Mouse (Mus musculus) limb, embryonic 14.5 days (tissue): ENCODE data around the gene Nmt2. TPM values are rescaled to one million over a fixed set of nuclear protein-coding genes. Genes with fewer than 3 reads are reported as not detected.

Experiments used
- ATAC-seq: fragments of 200-750 bp; cut with Nextera tagmentation; 2 replicates; pipeline ENCODE4 v1.8.0; 2017; ENCODE audit warnings: low read depth, moderate number of reproducible peaks, moderate TSS enrichment; ENCODE audit not compliant: low FRiP score
- DNase-seq: peaks from one replicate; pipeline ENCODE4 v3.0.0-alpha.2; 2015; ENCODE audit warnings: low spot score
- H3K27ac ChIP-seq: fragments of 300-500 bp; sonication (generic); replicated peaks from 2 replicates; pipeline ENCODE4 v1.5.1; 2014; ENCODE audit warnings: low read depth, mild to moderate bottlenecking, low read length, moderate library complexity, mixed read lengths
- H3K27me3 ChIP-seq: fragments of 300-500 bp; sonication (generic); 2 replicates; pipeline ENCODE4 v1.6.1; 2014; ENCODE audit warnings: low read length, mixed read lengths; ENCODE audit not compliant: control insufficient read depth, insufficient read depth
- H3K36me3 ChIP-seq: fragments of 300-500 bp; sonication (generic); 2 replicates; pipeline ENCODE4 v1.6.1; 2014; ENCODE audit warnings: mild to moderate bottlenecking, low read length, moderate library complexity, mixed read lengths; ENCODE audit not compliant: control insufficient read depth, insufficient read depth
- H3K4me1 ChIP-seq: fragments of 300-500 bp; sonication (generic); 2 replicates; pipeline ENCODE4 v1.6.1; 2014; ENCODE audit warnings: antibody characterized with exemption, low read length, mixed read lengths; ENCODE audit not compliant: control insufficient read depth, insufficient read depth
- H3K4me2 ChIP-seq: fragments of 300-500 bp; sonication (generic); replicated peaks from 2 replicates; pipeline ENCODE4 v1.6.1; 2014; ENCODE audit warnings: low read depth, mild to moderate bottlenecking, low read length, moderate library complexity; ENCODE audit not compliant: severe bottlenecking
- H3K4me3 ChIP-seq: fragments of 300-500 bp; sonication (generic); replicated peaks from 2 replicates; pipeline ENCODE4 v1.5.1; 2014; ENCODE audit warnings: low read length
- H3K9ac ChIP-seq: fragments of 300-500 bp; sonication (generic); 2 replicates; pipeline ENCODE4 v1.6.1; 2014; ENCODE audit warnings: mild to moderate bottlenecking, low read depth, low read length, moderate library complexity; ENCODE audit not compliant: severe bottlenecking
- H3K9me3 ChIP-seq: fragments of 300-500 bp; sonication (generic); 2 replicates; pipeline ENCODE4 v1.6.1; 2016; ENCODE audit warnings: low read length; ENCODE audit not compliant: control insufficient read depth
- POLR2A ChIP-seq: fragments of 200-500 bp; IDR thresholded peaks from 2 replicates; pipeline ENCODE4 v1.8.0; 2012; ENCODE audit warnings: inconsistent platforms, mild to moderate bottlenecking, moderate library complexity, borderline replicate concordance; ENCODE audit not compliant: insufficient read depth, insufficient read length; ENCODE audit errors: extremely low read depth
- WGBS: fragments of 180-500 bp; shearing (Covaris S2); extraction: QIAGEN DNeasy Blood & Tissue Kit; methylation state at CpG from one replicate; pipeline ENCODE4 v1.1.7; 2014; 5-methylcytosine and 5-hydroxymethylcytosine counted together
- polyA plus RNA-seq, 2 experiments: library from polyadenylated mRNA; depleted of rRNA in 1 of 2; stranded (reverse) in 1 of 2; unstranded in 1 of 2; fragments of >200 nt; fragmentation: Nextera tagmentation in 1 of 2; extraction: Ambion mirVana in 1 of 2; gene quantifications; 2 replicates each; pipeline versions ENCODE4 v1.2.1 to v1.2.3; 2012 to 2014

The Nmt2 gene
- polyA plus RNA-seq (2012; rRNA removed): 14.3 and 15.4 TPM in 2 replicates
- 33.7 and 37.5 TPM in 2 replicates for polyA plus RNA-seq (2014; fragmentation: Nextera tagmentation; extraction: Ambion mirVana)

DNA sequence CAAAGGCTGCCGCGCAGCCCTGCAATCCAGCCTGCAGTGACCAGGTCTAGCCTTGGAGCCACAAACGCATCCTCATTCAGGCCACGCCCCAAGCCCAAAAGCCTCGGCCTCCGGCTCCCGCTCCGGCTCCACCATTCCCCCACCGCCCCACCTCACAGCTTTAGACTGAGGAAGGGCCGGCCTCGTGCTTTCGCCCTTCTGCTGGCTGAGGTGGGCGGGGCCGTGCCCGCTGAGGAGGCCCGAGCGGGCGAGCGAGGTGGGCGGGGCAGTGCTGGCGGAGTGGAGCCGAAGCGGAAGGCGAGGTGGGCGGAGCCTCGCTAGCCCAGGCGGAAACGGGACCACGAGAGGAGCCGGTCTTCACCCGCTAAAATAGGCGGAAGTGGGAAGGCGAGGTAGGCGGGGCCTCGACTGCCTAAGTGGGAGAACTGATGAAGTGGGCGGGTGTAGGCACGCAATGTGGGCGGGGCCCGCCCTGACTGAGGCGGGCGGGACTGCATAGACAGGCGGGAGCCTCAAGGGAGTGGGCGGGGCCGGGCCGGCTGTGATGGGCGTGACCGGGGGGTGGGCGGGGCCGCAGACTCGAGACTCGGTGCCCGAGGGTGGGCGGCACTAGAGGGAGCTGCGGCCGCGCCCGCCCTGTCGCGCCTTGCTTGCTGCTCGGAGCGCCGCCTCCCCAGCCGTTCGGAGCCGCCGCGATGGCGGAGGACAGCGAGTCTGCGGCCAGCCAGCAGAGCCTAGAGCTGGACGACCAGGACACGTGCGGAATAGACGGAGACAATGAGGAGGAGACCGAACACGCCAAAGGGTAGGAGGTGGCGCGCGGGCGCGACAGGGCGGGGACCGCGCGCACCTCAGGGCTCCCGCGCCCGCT lies at the start of gene Nmt2:
Gene Nmt2, plus strand, starts transcription at position 611 of the 871 bp plus-strand sequence.
- H3K9ac ChIP-seq: peak within 1 kb of the TSS; percentile 71
- WGBS: under 1% methylated on average over 68 of the region's 88 CpGs
- peak within 1 kb of the TSS; percentile 86 for H3K4me3 ChIP-seq
- H3K4me2 ChIP-seq: peak within 1 kb of the TSS; percentile 69
- H3K27me3 ChIP-seq: no peaks in the 10 kb centered on the region
- no peaks in the 10 kb centered on the region for H3K9me3 ChIP-seq
- peak within 1 kb of the TSS; percentile 90 for H3K27ac ChIP-seq
- peak; percentile 89; the same call in 1 of the 2 replicates for TF ChIP-seq POLR2A
- ATAC-seq: peak; percentile 98
- peaks cover 11% of the 10 kb centered on the region; the same call in 1 of the 2 replicates for H3K4me1 ChIP-seq
- no peaks in the 10 kb centered on the region for H3K36me3 ChIP-seq
- peak; percentile 100 for DNase-seq

DNA sequence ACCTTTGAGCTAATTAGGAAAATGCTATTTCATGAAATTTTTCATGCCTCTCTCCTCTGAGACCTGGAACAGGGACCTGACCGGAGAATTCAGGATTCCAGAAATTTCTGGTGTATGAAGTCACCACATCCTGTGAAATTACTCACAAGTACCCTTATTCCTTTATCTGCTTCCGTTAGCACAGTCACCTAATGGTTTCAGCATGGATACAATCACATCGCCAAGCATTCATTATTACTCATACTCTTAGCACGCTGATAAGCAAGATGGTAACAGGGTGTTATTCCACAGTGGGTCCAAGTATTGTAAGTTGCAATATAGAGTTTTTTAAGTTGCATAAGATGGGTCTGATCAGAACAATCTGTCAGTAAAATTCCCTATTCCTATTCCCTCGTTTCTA lies 44.8 kb upstream of the Nmt2 start:
- DNase-seq (no peak), ATAC-seq (no peak)
- Histone ChIP-seq H3K4me2 (no peak overlapping the region), H3K9ac (no peak overlapping the region), H3K36me3 (no peaks in the 10 kb centered on the region), H3K9me3 (no peaks in the 10 kb centered on the region), H3K27ac (no peak overlapping the region), H3K4me3 (no peak overlapping the region), H3K4me1 (no peaks in the 10 kb centered on the region), H3K27me3 (no peaks in the 10 kb centered on the region)
- 69% methylated on average over 5 of the region's 5 CpGs for WGBS
- TF ChIP-seq POLR2A: no peak

DNA sequence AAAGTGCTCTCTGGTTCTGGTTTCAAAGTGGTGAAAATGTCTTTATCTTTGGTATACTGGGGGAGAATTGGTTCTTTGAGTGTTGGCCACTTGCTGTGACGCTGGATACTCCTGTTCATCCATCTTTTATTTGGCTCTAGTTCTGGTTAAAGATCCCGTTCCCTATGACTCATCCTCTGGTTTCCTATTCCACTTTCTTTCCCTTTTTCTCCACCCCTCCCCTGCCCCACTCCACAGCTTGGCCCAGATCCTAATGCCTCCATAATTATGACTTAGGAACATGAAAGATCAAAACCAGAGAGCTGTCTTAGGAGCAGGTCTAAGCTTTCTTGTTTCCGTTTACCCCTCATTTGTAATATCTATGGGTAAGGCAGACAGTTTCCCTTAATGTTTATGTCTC lies 39.8 kb upstream of the Nmt2 start:
- H3K9me3 ChIP-seq: no peaks in the 10 kb centered on the region
- H3K27ac ChIP-seq: no peak overlapping the region
- ATAC-seq (no peak), DNase-seq (no peak)
- no peak for TF ChIP-seq POLR2A
- H3K27me3 ChIP-seq: no peaks in the 10 kb centered on the region
- 59% methylated on average over 3 of the region's 3 CpGs for WGBS
- H3K4me3 ChIP-seq: no peak overlapping the region
- no peak overlapping the region for H3K9ac ChIP-seq
- no peaks in the 10 kb centered on the region for H3K4me1 ChIP-seq
- H3K36me3 ChIP-seq: no peaks in the 10 kb centered on the region
- no peak overlapping the region for H3K4me2 ChIP-seq

DNA sequence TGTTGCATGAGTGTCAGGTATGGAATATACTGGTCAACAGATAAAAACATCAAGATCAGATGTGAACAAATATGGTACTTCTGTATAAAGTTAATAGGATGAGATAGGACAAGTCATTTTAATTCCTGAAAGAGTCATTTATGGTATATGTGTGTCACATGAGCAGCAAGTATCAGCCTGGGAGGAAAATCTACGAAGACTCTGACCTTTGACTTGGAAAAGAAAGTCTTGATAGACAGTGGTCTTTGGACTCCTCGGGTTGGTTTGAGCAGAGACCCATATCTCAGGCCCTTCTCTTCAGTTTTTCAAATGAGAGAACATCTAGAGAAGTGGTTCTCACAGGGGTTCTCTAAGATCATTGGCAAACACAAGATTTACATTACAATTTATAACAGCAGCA lies 32.7 kb upstream of the Nmt2 start:
- 90% methylated on average over 2 of the region's 2 CpGs for WGBS
- no peak for ATAC-seq
- H3K27me3 ChIP-seq: no peaks in the 10 kb centered on the region
- H3K4me1 ChIP-seq: no peaks in the 10 kb centered on the region
- no peak for TF ChIP-seq POLR2A
- H3K27ac ChIP-seq: no peak overlapping the region
- no peak overlapping the region for H3K9ac ChIP-seq
- H3K9me3 ChIP-seq: no peaks in the 10 kb centered on the region
- no peak overlapping the region for H3K4me3 ChIP-seq
- DNase-seq: no peak
- no peaks in the 10 kb centered on the region for H3K36me3 ChIP-seq
- H3K4me2 ChIP-seq: no peak overlapping the region

DNA sequence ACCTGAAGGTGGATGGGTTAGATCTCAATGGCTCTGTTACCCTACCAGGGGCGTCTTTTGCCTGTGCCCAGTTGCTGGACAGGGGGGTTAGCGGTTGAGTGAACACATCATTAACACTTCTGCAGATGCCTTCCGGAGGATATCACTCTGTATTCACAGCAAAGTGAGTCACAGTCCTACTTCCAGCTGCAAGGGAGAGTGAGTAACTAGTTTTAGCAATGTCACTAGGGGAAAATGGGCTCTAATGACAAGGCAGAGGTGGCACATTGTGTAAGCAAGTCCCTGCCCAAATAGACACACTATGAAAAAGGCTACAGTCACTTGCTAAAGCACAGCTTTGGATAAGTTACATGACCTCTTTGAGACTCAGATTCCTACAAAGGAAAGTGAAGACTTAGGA lies 17.5 kb upstream of the Nmt2 start:
- H3K9me3 ChIP-seq: no peaks in the 10 kb centered on the region
- DNase-seq: no peak
- no peak overlapping the region for H3K9ac ChIP-seq
- no peak for TF ChIP-seq POLR2A
- WGBS: 75% methylated on average over 3 of the region's 3 CpGs
- no peaks in the 10 kb centered on the region for H3K27me3 ChIP-seq
- H3K4me1 ChIP-seq: no peaks in the 10 kb centered on the region
- H3K27ac ChIP-seq: no peak overlapping the region
- ATAC-seq: no peak
- no peak overlapping the region for H3K4me3 ChIP-seq
- no peak overlapping the region for H3K4me2 ChIP-seq
- no peaks in the 10 kb centered on the region for H3K36me3 ChIP-seq

DNA sequence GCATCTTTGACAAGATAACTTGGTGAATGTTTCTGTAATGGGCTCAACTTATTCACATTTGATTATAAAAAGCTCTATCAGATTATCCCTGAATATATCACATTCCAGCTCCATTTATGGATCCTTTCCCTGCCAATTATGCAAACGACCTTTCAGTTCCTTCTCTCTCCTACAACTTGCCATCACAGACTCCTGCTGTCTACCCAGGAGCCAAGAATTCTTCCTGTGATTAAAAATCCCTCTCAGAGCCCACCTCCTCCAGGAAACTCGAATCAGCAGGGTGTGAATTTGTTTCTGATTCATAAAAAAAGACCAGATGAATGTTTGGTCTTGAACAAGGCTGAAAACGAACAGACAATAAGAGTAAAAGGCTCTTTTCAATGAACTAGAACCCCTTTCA lies 16.1 kb upstream of the Nmt2 start:
- Histone ChIP-seq H3K4me1 (no peaks in the 10 kb centered on the region), H3K4me2 (no peak overlapping the region), H3K9ac (no peak overlapping the region), H3K27ac (no peak overlapping the region), H3K4me3 (no peak overlapping the region), H3K27me3 (no peaks in the 10 kb centered on the region), H3K9me3 (no peaks in the 10 kb centered on the region), H3K36me3 (no peaks in the 10 kb centered on the region)
- ATAC-seq: no peak
- TF ChIP-seq POLR2A: no peak
- WGBS: 31% methylated on average over 3 of the region's 3 CpGs
- DNase-seq: no peak
